Mouse (Mus musculus): ENCODE results near the gene Sstr2. TPM values are rescaled to one million over a fixed set of nuclear protein-coding genes. Genes with fewer than 3 reads are reported as not detected.

Sstr2 gene
- total RNA-seq, 2 experiments from 2014 or later: not detected

Other genes with a start within 250 kb of the Sstr2 start
- gene Cog1, start 29.8 kb downstream of the Sstr2 start, total RNA-seq (2015; ENCODE audit: low replicate concordance): 29.8 and 33.2 TPM in 2 replicates
- 30.3 and 38.8 TPM in 2 replicates for gene Cog1, start 29.8 kb downstream of the Sstr2 start, total RNA-seq (2017; ENCODE audit: low replicate concordance)
- 3.6 and 5.4 TPM in 2 replicates for gene Slc39a11, start 30.7 kb downstream of the Sstr2 start, total RNA-seq (2015; ENCODE audit: low replicate concordance)
- gene Slc39a11, start 30.7 kb downstream of the Sstr2 start, total RNA-seq (2017; ENCODE audit: low replicate concordance): 3.5 and 4.7 TPM in 2 replicates
- 24.1 and 24.3 TPM in 2 replicates for gene Fam104a, start 64.8 kb downstream of the Sstr2 start, total RNA-seq (2015; ENCODE audit: low replicate concordance)
- gene Fam104a, start 64.8 kb downstream of the Sstr2 start, total RNA-seq (2017; ENCODE audit: low replicate concordance): 21.4 and 35.7 TPM in 2 replicates
- gene D11Wsu47e, start 65.1 kb downstream of the Sstr2 start, total RNA-seq (2015; ENCODE audit: low replicate concordance): 10.1 TPM in 1 of 2 replicates, not detected in the other
- gene D11Wsu47e, start 65.1 kb downstream of the Sstr2 start, total RNA-seq (2017; ENCODE audit: low replicate concordance): 3.8 and 9.0 TPM in 2 replicates
- gene Cpsf4l, start 90.7 kb downstream of the Sstr2 start, total RNA-seq (2015; ENCODE audit: low replicate concordance): not detected in 2 replicates
- gene Cpsf4l, start 90.7 kb downstream of the Sstr2 start, total RNA-seq (2017; ENCODE audit: low replicate concordance): not detected in 2 replicates
- gene Cdc42ep4, start 132.5 kb downstream of the Sstr2 start, total RNA-seq (2015; ENCODE audit: low replicate concordance): 18.0 and 19.8 TPM in 2 replicates
- gene Cdc42ep4, start 132.5 kb downstream of the Sstr2 start, total RNA-seq (2017; ENCODE audit: low replicate concordance): 31.3 and 33.8 TPM in 2 replicates

Data from erythroid progenitor cell, adult 5-6 weeks (primary cell).